Mouse (Mus musculus) spleen, adult 2 months (tissue): ENCODE data around the gene Pgm2l1. TPM values are rescaled to one million over a fixed set of nuclear protein-coding genes. Genes with fewer than 3 reads are reported as not detected.

Source experiments
- DNase-seq, 2 experiments: peaks; one replicate each; pipeline versions ENCODE4 v3.0.0 to v3.0.0-alpha.2; 2012 to 2021; ENCODE audit warnings: low spot score in 2 of 2, low read depth in 1 of 2
- H3K27ac ChIP-seq: fragments of 200-500 bp; 2 replicates; pipeline ENCODE4 v1.5.1; 2012; ENCODE audit warnings: low read length, inconsistent platforms; ENCODE audit not compliant: insufficient read depth
- H3K27me3 ChIP-seq: fragments of 200-500 bp; 2 replicates; pipeline ENCODE4 v1.6.1; 2012; ENCODE audit warnings: mild to moderate bottlenecking, moderate library complexity, low read length, inconsistent platforms; ENCODE audit not compliant: control insufficient read depth, insufficient read depth
- H3K36me3 ChIP-seq: fragments of 200-500 bp; 2 replicates; pipeline ENCODE4 v1.6.1; 2012; ENCODE audit warnings: mild to moderate bottlenecking, low read length, inconsistent platforms; ENCODE audit not compliant: control insufficient read depth, insufficient read depth
- H3K4me1 ChIP-seq: fragments of 200-500 bp; 2 replicates; pipeline ENCODE4 v1.6.1; 2011; ENCODE audit warnings: inconsistent platforms; ENCODE audit not compliant: control insufficient read depth, insufficient read depth, insufficient read length
- H3K4me3 ChIP-seq: fragments of 200-500 bp; 2 replicates; pipeline ENCODE4 v1.5.1; 2011; ENCODE audit warnings: mild to moderate bottlenecking, inconsistent platforms; ENCODE audit not compliant: insufficient read depth, insufficient read length; ENCODE audit errors: extremely low read depth
- CTCF ChIP-seq: fragments of 200-500 bp; IDR thresholded peaks from 2 replicates; pipeline ENCODE4 v1.5.1; 2011; ENCODE audit warnings: mild to moderate bottlenecking, inconsistent platforms; ENCODE audit not compliant: insufficient read depth, insufficient read length, insufficient replicate concordance; ENCODE audit errors: extremely low read depth
- POLR2A ChIP-seq: fragments of 200-500 bp; IDR thresholded peaks from 2 replicates; pipeline ENCODE4 v1.6.1; 2011; ENCODE audit warnings: low read depth, low read length, inconsistent platforms
- WGBS: fragments of 180-500 bp; shearing (Covaris S2); methylation state at CpG from one replicate; pipeline ENCODE4 v1.1.7; 2018; 5-methylcytosine and 5-hydroxymethylcytosine counted together
- polyA plus RNA-seq: library from polyadenylated mRNA; depleted of rRNA; stranded (reverse); fragments of >200 nt; gene quantifications from 2 replicates; pipeline ENCODE4 v1.2.3, GENCODE M21; 2012

Gene Pgm2l1
- polyA plus RNA-seq, 1 experiment = 4.0 TPM

- Histone ChIP-seq H3K4me3 (peak overlapping the region; percentile 71), H3K27ac (peak overlapping the region; percentile 88), H3K36me3 (no peaks in the 10 kb centered on the region), H3K4me1 (peaks cover 2% of the 10 kb centered on the region; the same call in 1 of the 2 replicates), H3K27me3 (no peaks in the 10 kb centered on the region)
- peak in 1 of 2 experiments; percentile 20 for DNase-seq
- 2% methylated on average over 23 of the region's 23 CpGs for WGBS
- no peak for TF ChIP-seq CTCF
- no peak for TF ChIP-seq POLR2A
Observed at GRCm38 (mm10) chr7:100227896-100228525, 817 bp downstream of the Pgm2l1 start.

- Histone ChIP-seq H3K36me3 (no peaks in the 10 kb centered on the region), H3K27ac (no peak overlapping the region), H3K27me3 (no peaks in the 10 kb centered on the region), H3K4me3 (no peak overlapping the region; the same call in 1 of the 2 replicates), H3K4me1 (peaks cover 2% of the 10 kb centered on the region; the same call in 1 of the 2 replicates)
- 37% methylated on average over 3 of the region's 3 CpGs for WGBS
- TF ChIP-seq CTCF (no peak), POLR2A (no peak)
- DNase-seq = no peak
Observed at GRCm38 (mm10) chr7:100228957-100229356, 1.8 kb downstream of the Pgm2l1 start.

GRCm38 (mm10) chr7:100230646-100231045 is 3.5 kb downstream of the Pgm2l1 start:
- Histone ChIP-seq H3K27me3 (no peaks in the 10 kb centered on the region), H3K27ac (no peak overlapping the region), H3K36me3 (no peaks in the 10 kb centered on the region), H3K4me3 (no peak overlapping the region), H3K4me1 (peaks cover 2% of the 10 kb centered on the region; the same call in 1 of the 2 replicates)
- no peak for DNase-seq
- TF ChIP-seq POLR2A (no peak), CTCF (no peak)
- WGBS = 82% methylated on average over 1 of the region's 1 CpGs

- TF ChIP-seq CTCF (no peak), POLR2A (no peak)
- Histone ChIP-seq H3K4me1 (peaks cover 2% of the 10 kb centered on the region; the same call in 1 of the 2 replicates), H3K4me3 (no peak overlapping the region), H3K36me3 (no peaks in the 10 kb centered on the region), H3K27ac (no peak overlapping the region), H3K27me3 (no peaks in the 10 kb centered on the region)
- WGBS = 93% methylated on average over 1 of the region's 1 CpGs
- DNase-seq = no peak
Observed at GRCm38 (mm10) chr7:100231661-100232060, 4.5 kb downstream of the Pgm2l1 start.

GRCm38 (mm10) chr7:100233681-100234080 is 6.5 kb downstream of the Pgm2l1 start:
- TF ChIP-seq POLR2A (no peak), CTCF (no peak)
- Histone ChIP-seq H3K36me3 (no peaks in the 10 kb centered on the region), H3K4me1 (peaks cover 2% of the 10 kb centered on the region; the same call in 1 of the 2 replicates), H3K4me3 (no peak overlapping the region), H3K27me3 (no peaks in the 10 kb centered on the region), H3K27ac (no peak overlapping the region)
- no peak for DNase-seq

GRCm38 (mm10) chr7:100234264-100234885 is 7.2 kb downstream of the Pgm2l1 start:
- no peaks in the 10 kb centered on the region for H3K27me3 ChIP-seq
- H3K4me3 ChIP-seq = no peak overlapping the region
- no peaks in the 10 kb centered on the region; the same call in 1 of the 2 replicates for H3K4me1 ChIP-seq
- no peaks in the 10 kb centered on the region for H3K36me3 ChIP-seq
- WGBS = 43% methylated on average over 7 of the region's 7 CpGs
- H3K27ac ChIP-seq = no peak overlapping the region
- TF ChIP-seq CTCF = peak; percentile 12; the same call in 1 of the 2 replicates
- TF ChIP-seq POLR2A = no peak
- DNase-seq = peak; percentile 18 to 46

GRCm38 (mm10) chr7:100238271-100238670 is 11.1 kb downstream of the Pgm2l1 start:
- Histone ChIP-seq H3K27me3 (no peaks in the 10 kb centered on the region), H3K4me3 (no peak overlapping the region), H3K36me3 (no peaks in the 10 kb centered on the region), H3K27ac (no peak overlapping the region), H3K4me1 (no peaks in the 10 kb centered on the region)
- WGBS = 83% methylated on average over 1 of the region's 1 CpGs
- DNase-seq = no peak
- no peak for TF ChIP-seq POLR2A
- no peak for TF ChIP-seq CTCF
